Mouse (Mus musculus) cerebellum, adult 9-10 months (tissue): Measurements from ENCODE around the gene Tmem59l.
A peak's percentile ranks its signal among the peaks of the same experiment; 100 is the strongest.

ENCODE experiments used
- DNase-seq: peaks from one replicate; pipeline ENCODE4 v3.0.0; 2022

Tmem59l gene

DNA sequence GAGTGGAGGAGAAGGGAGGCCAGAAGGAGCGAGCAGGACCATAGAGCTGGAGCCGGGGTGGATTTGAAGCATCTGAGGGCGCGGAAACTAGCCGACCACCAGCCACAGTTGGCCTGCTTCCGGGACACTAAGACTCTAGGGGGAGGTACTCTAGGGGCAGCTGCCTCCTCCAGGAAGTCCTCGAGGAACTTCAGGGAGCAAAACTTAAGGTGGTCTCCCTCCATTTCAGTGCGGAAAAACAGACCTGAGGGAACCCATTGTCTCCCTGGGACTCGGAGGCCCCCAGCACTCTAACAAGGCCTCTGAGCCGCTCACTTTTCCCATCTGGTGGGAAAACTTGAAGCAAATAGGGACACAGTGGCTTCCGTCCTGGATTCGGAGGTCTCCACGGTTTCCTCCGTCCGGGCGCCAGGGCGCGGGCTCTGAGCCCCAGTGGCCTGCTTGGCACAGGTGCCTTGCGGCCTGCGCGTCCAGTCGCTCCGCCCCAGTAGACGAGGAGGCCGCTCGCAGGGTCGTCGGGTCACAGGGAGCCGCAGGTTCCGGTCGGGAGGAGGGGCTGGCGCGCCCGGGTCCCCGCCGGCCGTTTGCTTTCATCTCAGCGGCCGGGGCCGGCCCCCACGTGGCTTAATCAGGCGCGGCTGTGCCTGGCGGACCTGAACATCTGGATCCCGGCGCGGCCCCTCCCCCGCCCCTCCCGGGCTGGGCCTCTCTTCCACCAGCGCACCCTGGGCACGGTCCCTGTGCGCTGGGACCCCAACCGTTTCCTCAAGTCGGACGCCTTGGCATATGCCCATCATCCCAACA, 1.0 kb upstream of the Tmem59l start:
- peak; percentile 59 for DNase-seq

DNA sequence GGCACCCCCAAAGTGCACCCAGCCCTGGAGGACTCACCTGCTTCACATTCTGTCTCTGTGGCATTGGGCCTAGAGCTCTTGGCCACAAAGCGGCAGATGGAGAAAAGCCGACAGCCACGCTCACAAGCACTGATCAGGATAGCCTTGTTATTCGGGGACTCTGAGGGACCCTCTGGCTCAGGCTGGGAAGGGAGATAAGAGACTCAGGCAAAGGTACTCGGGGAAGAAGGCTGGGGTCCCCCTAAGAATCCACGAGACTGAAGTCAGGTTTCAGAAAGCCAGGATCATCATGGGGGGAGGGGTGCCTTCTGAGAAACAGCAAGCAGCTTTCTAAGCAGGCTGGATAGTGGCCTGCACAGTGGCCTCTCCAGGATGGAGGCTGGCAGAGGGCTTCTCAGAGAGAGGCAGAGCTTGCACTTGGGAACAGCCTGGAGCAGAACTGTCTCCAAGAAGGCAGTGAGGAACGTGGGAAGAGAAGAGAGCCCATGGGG, 922 bp downstream of the Tmem59l start:
- peak; percentile 80 for DNase-seq

DNA sequence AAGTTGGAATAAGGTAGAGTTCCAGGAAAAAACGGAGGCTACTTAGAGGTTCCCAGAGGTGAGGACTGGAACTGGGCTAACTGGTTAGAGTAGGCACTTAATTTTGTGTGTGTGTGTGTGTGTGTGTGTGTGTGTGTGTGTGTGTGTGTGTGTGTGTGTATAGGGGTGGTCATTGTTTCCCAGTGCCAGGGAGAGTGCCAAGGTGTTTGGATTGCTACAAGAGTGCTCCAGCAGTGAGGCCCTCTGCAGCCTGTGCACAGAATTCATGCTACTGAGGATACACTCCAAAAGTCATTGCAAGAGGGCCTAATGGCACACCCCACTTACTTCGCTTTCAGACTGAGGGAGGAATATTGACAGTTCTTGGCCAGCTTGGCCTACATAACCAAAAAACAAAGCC, 4.2 kb downstream of the Tmem59l start:
- no peak for DNase-seq

DNA sequence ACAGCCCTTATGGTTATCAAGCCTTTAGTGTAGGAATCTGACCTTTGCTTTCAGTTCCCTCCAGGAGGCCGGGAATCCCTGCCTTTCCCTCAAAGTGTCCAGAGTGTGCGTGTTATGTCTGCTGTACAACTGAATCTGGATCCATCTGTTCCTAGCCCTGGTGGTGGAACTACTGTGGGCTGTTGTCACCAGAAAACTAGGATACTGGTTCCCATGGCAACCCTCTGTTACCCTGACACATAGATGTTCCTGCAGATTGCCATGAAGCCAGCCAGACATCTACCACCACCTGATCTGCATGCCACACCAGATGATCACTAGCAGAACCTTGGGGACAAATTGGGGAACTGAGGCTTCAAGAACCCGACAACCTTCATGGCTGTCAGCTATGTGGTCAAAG, 5.2 kb downstream of the Tmem59l start:
- no peak for DNase-seq

DNA sequence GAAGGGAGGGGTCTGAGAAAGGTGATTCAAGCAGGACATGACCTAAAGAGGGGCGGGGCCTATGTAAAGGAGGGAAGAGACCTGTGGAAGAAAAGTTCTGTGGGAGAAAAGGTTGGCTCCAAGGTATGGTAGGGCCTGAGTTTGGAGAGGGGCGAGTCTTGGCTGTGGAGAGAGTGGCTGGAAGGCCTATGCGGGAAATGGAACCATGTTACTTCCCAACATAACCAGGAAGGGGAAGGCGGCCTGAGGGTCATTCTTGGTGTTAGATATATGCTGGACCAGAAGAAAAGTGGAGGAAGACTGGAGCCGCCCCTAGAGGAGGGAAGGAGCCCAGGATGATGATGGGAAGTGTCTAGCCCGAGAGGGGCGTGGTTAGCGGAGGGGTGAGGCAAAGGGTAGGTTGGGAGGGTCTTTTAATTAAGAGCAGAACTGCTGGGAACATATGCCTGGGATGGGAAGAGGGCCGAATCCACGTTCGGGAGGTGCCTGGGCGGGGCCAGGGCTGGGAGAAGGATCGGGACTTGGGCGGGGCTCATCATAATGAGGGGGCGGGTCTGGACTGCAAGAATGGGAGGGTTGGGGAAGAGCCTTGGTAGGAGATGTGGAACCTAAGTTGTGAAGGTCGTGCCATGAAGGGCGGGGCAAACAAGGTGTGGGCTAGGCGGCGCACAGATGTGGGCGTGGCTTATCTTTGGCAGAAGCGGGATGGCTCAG, 9.7 kb downstream of the Tmem59l start:
- DNase-seq: no peak

DNA sequence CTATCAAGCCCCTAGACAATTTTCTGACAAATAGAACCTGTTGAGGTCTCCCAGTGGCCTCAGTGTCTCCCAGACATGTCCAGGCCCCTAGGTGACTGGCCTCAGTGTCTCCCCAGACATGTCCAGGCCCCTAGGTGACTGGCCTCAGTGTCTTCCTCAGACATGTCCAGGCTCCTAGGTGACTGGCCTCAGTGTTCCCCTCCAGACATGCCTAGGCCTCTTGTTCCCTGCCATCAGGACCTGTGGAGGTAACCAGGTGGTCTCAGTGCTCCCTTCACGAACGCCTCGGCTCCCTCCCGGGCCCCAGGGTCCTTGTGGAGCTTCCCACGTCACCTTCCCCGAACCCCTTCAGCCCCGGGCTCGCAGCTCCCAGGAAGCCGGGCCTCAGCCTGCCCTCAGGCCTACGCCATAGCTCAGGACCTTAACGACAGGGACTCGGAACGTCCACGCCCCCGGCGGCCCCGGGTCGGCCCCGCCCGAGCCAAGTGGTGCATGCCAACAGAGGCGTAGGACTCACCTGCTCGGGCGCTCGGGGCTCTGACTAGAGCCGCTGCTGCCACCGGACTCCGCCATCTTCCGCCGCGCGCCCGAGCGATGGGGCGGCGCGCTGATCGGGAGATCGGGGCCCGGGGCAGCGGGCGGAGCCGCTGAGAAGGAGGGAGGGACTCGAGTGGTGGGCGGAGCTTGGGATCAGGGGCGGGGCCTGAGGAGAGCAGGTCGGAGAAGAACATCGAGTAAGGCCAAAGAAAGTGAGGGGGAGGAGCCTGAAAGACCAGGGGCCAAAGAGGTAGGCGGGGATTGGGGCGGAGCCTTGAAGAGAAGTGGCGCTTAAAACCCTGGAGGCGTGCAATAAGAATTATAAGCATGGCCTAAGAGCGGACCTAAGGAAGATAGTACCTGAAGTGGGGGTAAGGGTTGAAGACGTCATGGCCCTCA, 10.6 kb downstream of the Tmem59l start, which contains the start of gene Klhl26:
TSS of gene Klhl26 (minus strand) at position 636 of the 936 bp plus-strand sequence.
- DNase-seq: peak; percentile 96

DNA sequence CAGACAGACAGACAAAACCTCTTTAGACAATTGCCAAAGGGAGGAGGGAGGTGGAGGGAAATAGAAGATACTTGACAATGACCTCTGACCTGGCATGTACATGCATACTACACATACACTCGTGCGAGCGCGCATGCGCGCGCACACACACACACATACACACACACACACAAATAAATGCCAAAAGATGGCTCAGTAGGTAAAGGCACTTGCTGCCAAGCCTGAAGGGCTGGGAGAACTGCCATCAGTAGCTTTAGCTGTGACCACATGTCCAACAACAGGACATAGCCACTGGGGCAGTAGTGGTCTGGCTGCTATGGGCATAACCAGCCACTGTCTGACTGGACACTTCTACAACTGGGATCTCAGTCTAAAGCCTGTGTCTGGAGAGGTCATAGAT, 15.3 kb downstream of the Tmem59l start:
- peak; percentile 80 for DNase-seq

DNA sequence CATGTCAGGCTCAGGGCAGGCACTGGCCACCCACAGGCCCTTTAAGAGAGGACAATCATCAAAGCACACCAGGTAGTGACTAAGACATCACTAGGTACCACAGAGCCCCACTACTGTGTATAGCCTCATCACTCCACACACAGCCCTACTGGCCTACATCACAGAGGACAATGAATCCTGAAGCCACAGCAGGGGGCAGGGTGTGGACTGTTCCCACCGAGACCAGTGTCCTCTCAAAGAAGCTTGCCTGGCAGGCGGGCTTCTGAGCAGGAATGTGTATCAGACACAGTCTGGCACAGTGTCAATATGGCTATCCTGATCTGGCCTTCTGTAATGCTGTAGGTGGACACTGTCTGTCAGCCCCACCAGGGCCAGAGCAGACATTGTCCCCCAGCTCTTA, 17.2 kb downstream of the Tmem59l start:
- no peak for DNase-seq

DNA sequence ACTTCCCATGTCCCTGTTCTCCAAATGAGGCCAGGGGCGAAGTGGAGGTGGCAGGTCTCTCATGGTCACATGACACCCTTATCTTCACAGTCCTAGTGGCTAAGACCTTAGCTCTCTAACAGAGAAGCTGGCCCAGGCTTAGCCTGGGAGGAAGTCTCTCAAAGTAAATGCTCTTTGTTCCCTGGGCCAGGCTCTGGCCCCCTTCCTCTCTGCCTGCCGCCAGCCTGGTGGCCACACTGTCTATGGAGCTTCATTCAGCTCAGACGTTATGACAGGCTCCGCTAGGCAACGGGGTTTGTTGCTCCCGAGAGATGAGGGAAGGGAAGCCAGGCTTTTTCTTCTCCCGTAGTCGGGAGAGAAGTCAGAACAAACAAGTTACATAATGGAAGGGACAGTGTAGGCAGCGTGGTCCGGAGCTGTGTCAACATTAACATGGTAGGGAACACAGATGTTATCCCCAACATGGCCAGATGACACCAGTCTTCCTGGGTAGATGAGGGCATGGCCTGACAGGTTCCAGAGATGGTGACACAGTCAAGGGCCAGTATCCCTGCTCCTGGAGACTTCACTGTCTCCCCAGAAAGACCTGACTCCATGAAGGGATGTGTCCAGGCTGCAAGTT, 17.8 kb downstream of the Tmem59l start:
- DNase-seq: no peak

DNA sequence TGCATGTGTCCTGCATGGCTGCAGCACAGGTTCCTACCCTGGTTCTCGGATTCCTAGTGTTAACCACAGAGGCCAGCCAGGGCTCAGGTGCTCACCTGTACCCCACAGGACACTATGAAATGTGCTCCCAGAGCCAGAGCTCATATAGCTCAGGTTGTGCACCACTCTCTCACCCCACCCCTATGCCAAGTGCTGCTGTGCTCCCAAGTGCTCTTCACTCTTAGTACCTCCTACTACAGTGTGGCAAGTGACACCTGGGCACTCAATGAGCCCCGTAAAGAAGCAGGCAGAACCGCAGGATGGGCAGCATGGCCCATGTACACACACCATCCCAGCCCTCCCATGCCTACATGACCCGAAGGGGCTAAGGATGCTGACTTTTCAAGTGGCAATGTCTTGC, 18.4 kb downstream of the Tmem59l start:
- DNase-seq: no peak

DNA sequence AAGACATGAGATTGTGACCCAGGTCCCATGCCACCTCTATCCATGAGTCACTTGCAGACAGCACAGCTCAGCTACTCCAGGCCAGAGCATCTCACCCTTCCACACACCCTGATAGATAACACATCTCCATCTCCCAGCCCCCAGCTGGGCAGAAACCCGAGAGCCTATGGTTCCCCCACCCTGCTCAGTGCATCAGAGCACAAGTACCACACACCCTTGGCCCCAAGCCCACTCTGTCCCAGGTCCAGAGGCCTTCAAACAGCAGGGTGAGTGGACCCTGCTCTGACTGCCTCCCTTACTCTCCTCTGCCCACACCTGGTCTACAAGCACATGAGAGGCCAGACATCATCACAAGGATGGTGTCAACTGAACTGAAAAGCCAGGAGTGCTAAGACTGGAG, 19.3 kb downstream of the Tmem59l start:
- no peak for DNase-seq

DNA sequence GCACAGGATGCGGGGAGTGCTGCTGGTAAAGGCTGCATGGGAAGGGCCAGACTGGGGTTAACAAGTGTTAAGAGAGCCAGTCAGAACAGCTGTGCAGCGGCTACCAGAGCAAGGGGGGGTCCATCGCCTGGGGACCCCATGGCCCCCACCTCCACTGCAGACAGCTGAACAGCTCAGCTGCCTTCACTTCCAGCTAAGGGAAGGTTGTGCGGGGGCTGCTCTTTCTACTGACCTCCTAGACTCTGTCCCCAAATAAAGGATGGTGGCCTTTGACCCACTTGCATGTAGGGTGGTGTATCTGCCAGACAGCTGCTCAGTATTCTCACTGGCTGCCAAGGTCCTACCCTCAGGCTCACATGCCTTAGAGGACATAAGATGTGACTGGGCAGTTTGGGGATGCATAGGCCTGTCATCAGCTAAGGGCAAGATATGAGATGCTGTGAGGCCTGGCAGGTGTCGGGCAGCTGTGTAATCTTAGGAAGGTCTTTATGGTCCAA, 19.9 kb downstream of the Tmem59l start:
- DNase-seq: no peak

DNA sequence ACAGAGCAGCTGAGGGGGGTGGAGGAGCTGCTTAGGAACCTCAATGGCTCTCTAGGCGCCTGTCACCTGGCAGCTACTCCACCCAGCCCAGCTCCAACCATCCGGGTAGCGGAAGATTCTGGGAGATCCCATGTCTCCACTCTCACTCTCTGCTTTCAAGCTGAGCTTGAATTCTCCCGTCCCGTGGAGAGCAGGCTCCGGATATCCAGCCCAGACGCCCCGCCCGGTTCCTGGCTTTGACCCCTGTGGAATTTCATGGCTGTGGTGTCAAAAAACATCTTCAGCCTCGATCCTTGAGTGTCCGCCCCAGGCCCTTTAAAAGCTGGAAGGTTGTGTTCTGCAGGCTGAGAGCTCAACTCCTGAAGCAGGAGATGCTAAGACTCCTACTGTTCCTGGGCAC, 20.4 kb downstream of the Tmem59l start:
- no peak for DNase-seq

DNA sequence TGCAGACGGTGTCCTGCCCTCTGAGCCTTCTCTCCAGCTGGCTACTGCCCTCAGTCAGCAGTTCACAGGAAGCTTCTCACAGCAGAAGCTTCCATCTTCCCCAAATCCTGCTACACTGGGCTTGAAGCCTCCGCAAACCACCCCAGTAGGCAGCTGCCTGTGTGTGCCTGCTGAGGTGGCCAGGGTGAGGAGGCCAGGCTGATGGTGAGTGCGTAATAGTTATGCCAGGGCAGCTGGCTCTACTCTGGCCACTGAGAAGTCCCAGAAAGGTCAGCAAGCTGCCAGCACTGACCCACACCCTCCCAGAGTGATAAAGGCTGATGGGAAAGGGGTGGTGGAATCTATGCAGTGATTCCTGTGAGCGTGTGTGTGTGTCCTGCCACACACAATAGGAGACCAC, 20.9 kb downstream of the Tmem59l start:
- DNase-seq: no peak

DNA sequence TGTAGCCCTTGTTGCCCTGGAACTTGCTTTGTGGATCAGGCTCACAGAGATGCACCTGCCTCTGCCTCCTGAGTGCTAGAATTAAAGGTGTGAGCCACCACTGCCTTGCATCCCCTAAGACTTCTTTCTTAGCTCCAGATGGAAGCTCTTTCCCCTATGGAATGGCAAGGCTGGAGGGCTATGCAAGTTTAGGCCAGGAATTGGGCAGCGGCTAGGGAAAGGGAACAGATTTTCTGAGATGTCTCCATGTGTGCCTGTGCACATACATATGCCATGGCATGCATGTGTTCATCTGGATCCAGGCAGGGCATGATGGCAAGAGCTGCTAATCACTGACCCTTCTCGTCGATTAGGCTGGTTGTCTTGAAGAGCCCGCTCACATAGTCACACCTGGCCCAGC, 21.5 kb downstream of the Tmem59l start:
- DNase-seq: no peak

DNA sequence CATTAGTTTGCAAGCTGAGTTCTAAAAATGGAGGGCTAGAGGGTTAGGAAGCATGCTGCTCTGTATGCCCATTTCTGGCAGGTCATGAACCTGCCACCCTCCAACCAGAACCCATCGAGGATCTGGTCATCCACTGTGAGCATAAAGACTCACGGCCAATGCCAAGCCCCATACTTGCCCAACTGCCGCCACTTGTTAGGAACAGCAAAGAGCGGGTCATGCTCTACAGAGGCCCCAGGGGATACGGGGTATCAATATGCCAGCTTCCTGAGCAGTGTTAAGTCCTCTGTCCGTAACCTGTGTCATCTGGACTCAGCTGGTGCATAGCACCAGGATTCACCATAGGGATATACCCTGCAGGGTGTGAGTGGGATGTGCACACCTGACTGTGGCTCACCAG, 23.0 kb downstream of the Tmem59l start:
- DNase-seq: no peak

DNA sequence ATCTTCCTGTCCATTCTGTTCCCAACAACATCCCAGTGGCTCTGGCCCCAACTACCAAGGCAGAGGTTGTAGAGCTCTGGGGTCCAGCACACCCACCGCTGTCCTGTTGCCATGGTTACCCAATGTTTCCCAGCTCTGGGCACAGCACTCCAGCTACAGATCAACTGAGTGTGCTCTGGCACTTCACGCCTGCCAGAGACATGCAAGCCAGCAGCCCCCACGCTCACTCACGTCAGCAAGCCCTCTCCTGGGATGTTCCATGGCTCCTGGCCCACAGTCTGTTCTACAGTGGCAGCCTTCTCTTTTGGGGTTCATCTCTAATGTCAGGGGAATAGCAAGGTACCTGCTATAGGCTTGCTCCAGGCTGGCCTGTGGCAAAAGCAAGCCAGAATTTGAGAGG, 23.9 kb downstream of the Tmem59l start:
- no peak for DNase-seq

DNA sequence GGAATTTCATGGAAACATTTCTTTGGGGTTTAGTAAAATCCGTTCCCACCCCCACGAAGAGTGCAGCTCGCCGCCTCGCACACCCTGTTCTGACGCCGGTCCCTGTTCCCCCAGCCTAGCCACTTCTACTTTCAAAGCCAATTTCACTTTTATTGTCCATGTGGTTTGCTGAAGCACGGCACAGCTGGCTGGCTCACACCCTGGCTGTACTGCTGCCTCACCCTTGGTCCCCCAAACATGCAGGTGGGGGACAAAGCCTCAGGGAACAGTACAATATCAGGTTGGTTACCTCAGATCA, 24.7 kb downstream of the Tmem59l start:
- no peak for DNase-seq

DNA sequence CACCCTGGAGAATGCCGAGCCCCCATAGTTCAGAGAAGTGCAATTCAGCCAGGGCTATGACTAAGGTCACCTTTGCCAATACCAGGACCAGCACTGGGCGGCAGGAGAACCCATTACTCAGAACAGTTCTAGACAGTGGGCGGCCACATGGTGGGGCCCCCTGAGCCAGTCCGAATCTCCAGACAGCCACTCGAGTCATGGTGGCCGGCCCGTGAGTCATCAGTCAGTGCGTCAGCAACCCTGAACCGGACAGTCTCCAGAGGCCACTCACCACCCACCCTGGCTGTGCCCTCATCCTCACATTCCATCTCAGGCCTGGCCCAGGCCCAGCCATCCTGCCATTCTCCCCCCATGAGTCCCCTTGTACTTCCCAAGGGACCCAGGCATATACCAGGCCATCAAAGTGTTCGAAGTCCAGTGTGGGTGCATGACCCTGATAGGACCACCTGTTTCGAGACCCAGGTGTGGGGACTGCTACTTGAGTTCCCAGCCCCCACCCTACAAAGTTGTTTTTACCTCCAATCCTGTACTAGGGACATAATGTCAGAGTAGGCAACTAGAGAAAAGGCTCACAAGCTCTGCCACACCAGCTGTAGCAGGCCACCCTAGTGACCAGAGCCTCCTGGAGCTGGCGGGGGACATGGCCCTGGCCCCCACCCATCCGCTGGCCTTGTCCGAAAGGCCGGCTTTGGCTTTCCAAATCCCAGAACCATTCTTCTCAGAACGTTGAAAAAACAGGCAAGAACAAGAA, 25.2 kb downstream of the Tmem59l start:
- no peak for DNase-seq

DNA sequence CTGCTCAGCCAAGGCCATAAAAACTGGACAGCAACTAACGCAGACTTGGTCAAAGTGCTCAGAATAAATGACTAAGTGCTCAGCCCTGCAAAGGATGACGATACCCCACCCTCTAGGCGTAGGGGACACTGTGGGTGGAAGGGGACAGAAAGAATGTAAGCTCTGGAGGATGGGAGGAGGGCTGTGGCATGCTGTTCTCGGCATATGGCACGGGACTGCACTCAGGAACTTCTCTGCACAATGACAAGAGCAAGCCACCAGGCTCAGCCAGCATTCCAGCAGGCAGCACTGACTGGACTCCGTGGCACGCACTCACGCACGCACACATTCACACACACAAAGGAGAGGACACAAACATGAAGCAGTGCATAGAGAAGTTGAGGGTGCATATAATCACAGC, 26.6 kb downstream of the Tmem59l start:
- peak; percentile 72 for DNase-seq

DNA sequence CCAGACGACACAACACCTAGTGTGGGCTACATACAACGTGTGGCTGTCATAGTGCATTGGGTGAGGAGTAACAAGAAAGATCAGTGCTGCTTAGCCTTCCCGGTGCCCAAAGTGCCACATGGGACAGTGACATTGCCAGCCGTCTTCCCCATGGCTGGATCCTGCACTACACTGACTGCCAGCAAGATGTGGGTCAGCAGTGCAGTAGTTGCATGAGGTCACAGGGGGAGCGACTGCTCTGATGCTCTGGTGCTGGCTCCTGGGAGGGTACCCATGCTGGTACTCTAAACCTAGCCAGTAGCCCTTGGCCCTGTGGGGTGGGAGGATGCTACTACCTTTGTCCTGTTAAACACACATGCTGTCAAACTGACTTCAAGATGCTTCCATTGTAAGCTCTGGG, 27.0 kb downstream of the Tmem59l start:
- no peak for DNase-seq

DNA sequence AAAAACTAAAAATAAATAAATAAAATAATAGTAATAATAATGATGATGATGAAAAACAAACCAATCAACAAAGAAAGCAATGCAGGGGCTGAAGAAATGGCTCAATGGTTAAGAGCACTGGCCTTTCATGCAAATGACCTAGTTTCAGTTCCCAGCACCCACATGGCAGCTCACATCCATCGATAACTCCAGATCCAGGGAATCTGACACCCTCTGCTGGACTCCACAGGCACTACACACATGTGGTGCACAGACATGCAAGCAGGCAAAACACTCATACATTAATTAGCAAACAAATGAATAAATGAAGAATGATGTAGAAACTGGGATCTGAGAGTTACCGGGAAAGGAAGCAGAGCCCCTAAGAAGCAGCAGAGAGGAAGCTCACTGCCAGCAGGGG, 27.5 kb downstream of the Tmem59l start:
- no peak for DNase-seq
